Mouse (Mus musculus) liver, adult 2 months (tissue): ENCODE results near the gene Wdr46. TPM values are rescaled to one million over a fixed set of nuclear protein-coding genes. Genes with fewer than 3 reads are reported as not detected.

Source experiments
- DNase-seq: peaks from one replicate; pipeline ENCODE4 v3.0.0-alpha.2; 2011; ENCODE audit warnings: low read depth, low spot score; ENCODE audit errors: extremely low read depth
- H3K27ac ChIP-seq: fragments of 200-500 bp; replicated peaks from 2 replicates; pipeline ENCODE4 v1.5.1; 2012; ENCODE audit warnings: low read depth, mild to moderate bottlenecking, control low read depth, inconsistent platforms, low read length; ENCODE audit not compliant: insufficient read depth
- H3K27me3 ChIP-seq: fragments of 200-500 bp; 2 replicates; pipeline ENCODE4 v1.6.1; 2012; ENCODE audit warnings: mild to moderate bottlenecking, moderate library complexity, low read length, inconsistent platforms; ENCODE audit not compliant: control insufficient read depth, insufficient read depth
- H3K36me3 ChIP-seq: fragments of 200-500 bp; 2 replicates; pipeline ENCODE4 v1.6.1; 2012; ENCODE audit warnings: low read length, inconsistent platforms; ENCODE audit not compliant: control insufficient read depth, insufficient read depth
- H3K4me1 ChIP-seq: fragments of 200-500 bp; 2 replicates; pipeline ENCODE4 v1.6.1; 2011; ENCODE audit warnings: low read length; ENCODE audit not compliant: control insufficient read depth, insufficient read depth
- H3K4me3 ChIP-seq: fragments of 200-500 bp; 2 replicates; pipeline ENCODE4 v1.5.1; 2011; ENCODE audit warnings: low read depth, mild to moderate bottlenecking, control low read depth, low read length, moderate library complexity; ENCODE audit not compliant: insufficient read depth
- H3K79me2 ChIP-seq: fragments of 200-500 bp; 2 replicates; pipeline ENCODE4 v1.6.1; 2012; ENCODE audit warnings: inconsistent platforms, mild to moderate bottlenecking, low read length, moderate library complexity; ENCODE audit not compliant: control insufficient read depth, insufficient read depth
- H3K9ac ChIP-seq: fragments of 200-500 bp; 2 replicates; pipeline ENCODE4 v1.6.1; 2012; ENCODE audit warnings: low read depth, mild to moderate bottlenecking, control low read depth, inconsistent platforms, low read length
- CTCF ChIP-seq: fragments of 200-500 bp; IDR thresholded peaks from 2 replicates; pipeline ENCODE4 v1.5.1; 2011; ENCODE audit warnings: low read depth, low read length, control low read depth
- POLR2A ChIP-seq: fragments of 200-500 bp; IDR thresholded peaks from 2 replicates; pipeline ENCODE4 v1.6.1; 2011; ENCODE audit warnings: low read length, control low read depth; ENCODE audit not compliant: insufficient read depth; ENCODE audit errors: extremely low read depth
- WGBS: fragments of 180-500 bp; shearing (Covaris S2); methylation state at CpG from one replicate; pipeline ENCODE4 v1.1.7; 2018; 5-methylcytosine and 5-hydroxymethylcytosine counted together
- polyA plus RNA-seq: library from polyadenylated mRNA; depleted of rRNA; stranded (reverse); fragments of >200 nt; gene quantifications from 2 replicates; pipeline ENCODE4 v1.2.3, GENCODE M21; 2012
- total RNA-seq: library from RNA; depleted of rRNA; stranded (reverse); fragments of >200 nt; gene quantifications from 2 replicates; pipeline ENCODE4 v1.2.3, GENCODE M21; 2014

Gene Wdr46
- total and polyA plus RNA-seq, 2 experiments = 9.3 to 16.4 TPM

DNA sequence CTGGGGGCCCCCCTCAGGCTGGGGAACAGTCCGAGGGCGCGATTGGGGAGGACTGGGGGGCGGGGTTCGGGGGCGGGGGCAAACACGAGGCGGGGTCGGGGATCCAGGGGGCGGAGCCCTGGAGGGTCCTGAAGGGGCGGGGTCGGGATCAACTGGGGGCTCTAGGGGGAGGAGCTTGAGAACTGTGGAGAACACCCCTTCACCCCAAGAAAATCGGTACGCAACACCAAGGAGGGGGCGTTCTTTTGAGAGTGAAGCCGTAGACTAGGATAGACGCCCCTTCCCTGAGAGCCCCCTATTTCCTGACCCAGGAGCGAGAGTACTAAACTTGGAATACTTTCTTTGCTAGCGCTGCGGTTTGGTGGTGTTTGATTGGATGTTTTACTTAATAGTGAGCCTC is 24.2 kb upstream of the Wdr46 start:
- DNase-seq = no peak
- peaks cover 20% of the 10 kb centered on the region; the same call in 1 of the 2 replicates for H3K36me3 ChIP-seq
- no peak for TF ChIP-seq CTCF
- TF ChIP-seq POLR2A = no peak

DNA sequence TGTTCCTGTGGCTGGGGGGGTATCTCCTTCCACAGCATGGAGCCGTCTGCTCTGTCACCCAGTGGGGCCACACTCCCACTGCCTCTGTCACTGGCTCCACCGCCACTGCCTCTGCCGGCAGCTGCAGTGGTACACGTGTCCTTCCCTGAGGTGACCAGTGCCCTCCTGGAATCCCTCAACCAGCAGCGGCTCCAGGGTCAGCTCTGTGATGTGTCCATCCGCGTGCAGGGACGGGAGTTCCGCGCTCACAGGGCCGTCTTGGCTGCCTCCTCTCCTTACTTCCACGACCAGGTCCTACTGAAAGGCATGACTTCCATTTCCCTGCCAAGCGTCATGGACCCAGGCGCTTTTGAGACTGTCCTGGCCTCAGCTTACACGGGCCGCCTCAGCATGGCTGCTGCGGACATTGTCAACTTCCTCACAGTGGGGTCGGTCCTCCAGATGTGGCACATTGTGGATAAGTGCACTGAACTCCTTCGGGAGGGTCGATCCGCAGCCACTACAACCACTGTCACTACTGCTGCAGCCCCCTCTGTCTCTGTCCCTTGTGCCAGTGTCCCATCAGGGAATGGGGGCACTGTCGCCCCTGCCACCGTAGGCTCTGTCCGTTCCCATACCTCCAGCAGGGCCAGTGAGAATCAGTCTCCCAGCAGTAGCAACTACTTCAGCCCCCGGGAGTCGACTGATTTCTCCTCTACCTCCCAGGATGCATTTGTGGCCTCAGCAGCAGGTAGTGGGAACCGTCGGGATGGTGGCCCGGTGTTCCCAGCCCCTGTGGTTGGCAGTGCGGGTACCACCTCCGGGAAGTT is 23.4 kb upstream of the Wdr46 start:
- 76% methylated on average over 31 of the region's 31 CpGs for WGBS
- H3K9ac ChIP-seq = peak overlapping the region; percentile 37; the same call in 1 of the 2 replicates

More for the DNA sequence above, 24.2 kb upstream of the Wdr46 start:
- H3K4me3 ChIP-seq = peak overlapping the region; percentile 53
- no peaks in the 10 kb centered on the region for H3K27me3 ChIP-seq
- H3K27ac ChIP-seq = peak overlapping the region; percentile 22; the same call in 1 of the 2 replicates
- H3K4me1 ChIP-seq = peaks cover 11% of the 10 kb centered on the region
- H3K9ac ChIP-seq = peak overlapping the region; percentile 62
- H3K79me2 ChIP-seq = peaks cover 15% of the 10 kb centered on the region
- WGBS = under 1% methylated on average over 16 of the region's 20 CpGs

GRCm38 (mm10) chr17:33917656-33918292 is 22.7 kb upstream of the Wdr46 start:
- no peak for DNase-seq
- Histone ChIP-seq H3K4me3 (no peak overlapping the region), H3K36me3 (peaks cover 9% of the 10 kb centered on the region; the same call in 1 of the 2 replicates), H3K27ac (no peak overlapping the region), H3K4me1 (peaks cover 11% of the 10 kb centered on the region), H3K9ac (no peak overlapping the region), H3K79me2 (peaks cover 2% of the 10 kb centered on the region; the same call in 1 of the 2 replicates), H3K27me3 (no peaks in the 10 kb centered on the region)
- no peak for TF ChIP-seq POLR2A
- no peak for TF ChIP-seq CTCF
- 83% methylated on average over 18 of the region's 18 CpGs for WGBS

More for the DNA sequence above, 23.4 kb upstream of the Wdr46 start:
- Histone ChIP-seq H3K79me2 (peaks cover 8% of the 10 kb centered on the region), H3K27me3 (no peaks in the 10 kb centered on the region), H3K4me1 (peaks cover 11% of the 10 kb centered on the region), H3K36me3 (peaks cover 14% of the 10 kb centered on the region; the same call in 1 of the 2 replicates), H3K27ac (no peak overlapping the region), H3K4me3 (peak overlapping the region; percentile 43; the same call in 1 of the 2 replicates)
- TF ChIP-seq POLR2A (no peak), CTCF (no peak)
- no peak for DNase-seq

- 60% methylated on average over 37 of the region's 37 CpGs for WGBS
- Histone ChIP-seq H3K9ac (0 out of 2 replicates have a peak overlapping the region, but pooled peaks have one; percentile 7), H3K4me3 (0 out of 2 replicates have a peak overlapping the region, but pooled peaks have one; percentile 84), H3K79me2 (no peaks in the 10 kb centered on the region; the same call in 1 of the 2 replicates), H3K27me3 (no peaks in the 10 kb centered on the region), H3K36me3 (peaks cover 6% of the 10 kb centered on the region; the same call in 1 of the 2 replicates), H3K4me1 (peaks cover 11% of the 10 kb centered on the region), H3K27ac (peak overlapping the region; percentile 37)
- TF ChIP-seq CTCF (no peak), POLR2A (no peak)
- DNase-seq = no peak
Measured at GRCm38 (mm10) chr17:33918293-33919203, 21.9 kb upstream of the Wdr46 start.
